Mouse (Mus musculus): ENCODE results near the gene Ptprq. TPM values are rescaled to one million over a fixed set of nuclear protein-coding genes. Genes with fewer than 3 reads are reported as not detected.

Gene Ptprq
- polyA plus RNA-seq, 1 experiment = 0.02 TPM

DNA sequence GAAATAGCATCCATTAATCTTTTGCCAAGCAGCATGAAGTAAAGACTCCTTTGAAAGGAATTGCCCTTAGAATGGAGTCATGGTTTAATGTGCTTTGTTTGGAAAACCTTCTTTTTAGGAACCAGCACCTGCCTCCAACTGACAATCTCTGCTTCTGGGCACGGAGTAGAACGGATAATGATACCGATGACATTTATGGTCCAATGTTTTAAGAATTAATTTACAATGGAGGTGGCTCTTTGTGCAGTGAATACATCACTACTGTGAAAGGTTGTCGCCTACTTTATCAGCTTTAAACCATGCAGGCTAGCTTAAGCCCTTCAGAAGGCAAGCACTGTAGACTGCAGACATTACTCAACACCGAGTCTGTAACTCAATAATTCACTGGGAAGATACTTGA lies 248.1 kb downstream of the Ptprq start:
- TF ChIP-seq MYOD1 (IDR thresholded peaks at IDR 0.05; ENCODE audit: control insufficient read depth, insufficient read length, low read depth) (no peak), FOSL1 (IDR thresholded peaks at IDR 0.05; ENCODE audit: insufficient read depth, low read length, poor library complexity, severe bottlenecking) (no peak), MAX (IDR thresholded peaks at IDR 0.05) (no peak), USF1 (IDR thresholded peaks at IDR 0.05; ENCODE audit: low read depth) (no peak), CEBPB (IDR thresholded peaks at IDR 0.05; ENCODE audit: low read depth) (no peak), CTCF (IDR thresholded peaks at IDR 0.05; ENCODE audit: control insufficient read depth, insufficient read depth, insufficient read length) (no peak), MYOG (IDR thresholded peaks at IDR 0.05; ENCODE audit: control insufficient read depth, extremely low read depth, insufficient read length) (no peak)
- no peaks in the 10 kb centered on the region for H3K79me3 ChIP-seq (ENCODE audit: low read depth)
- no peaks in the 10 kb centered on the region for H3K27me3 ChIP-seq (ENCODE audit: control insufficient read depth, insufficient read depth, insufficient read length)
- H3K79me2 ChIP-seq (ENCODE audit: control insufficient read depth, insufficient read depth) = no peaks in the 10 kb centered on the region
- H3K36me3 ChIP-seq (ENCODE audit: control insufficient read depth, insufficient read depth) = no peaks in the 10 kb centered on the region
- no peak overlapping the region for H3K4me3 ChIP-seq (ENCODE audit: insufficient read depth, poor library complexity, severe bottlenecking)
- no peak overlapping the region for H3ac ChIP-seq (ENCODE audit: control insufficient read depth, insufficient read length, low read depth)

DNA sequence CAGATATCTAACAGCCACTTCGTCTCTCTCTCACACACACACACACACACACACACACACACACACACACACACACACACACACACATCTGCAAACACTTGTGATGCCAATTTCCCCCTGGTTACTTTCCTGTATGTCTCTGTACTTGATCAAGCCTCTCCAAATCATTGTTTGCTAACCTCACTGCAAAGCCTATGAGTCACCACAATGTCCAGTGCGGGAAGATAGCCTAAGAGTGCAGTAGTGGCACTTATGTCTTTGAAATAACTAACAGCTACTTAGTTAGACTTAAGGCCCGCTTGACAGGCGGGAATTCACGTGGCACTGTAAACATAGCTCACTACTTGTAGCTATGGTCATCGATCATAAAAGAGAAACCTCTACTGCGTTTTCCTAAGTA lies 252.0 kb downstream of the Ptprq start:
- Histone ChIP-seq H3K27me3 (ENCODE audit: control insufficient read depth, insufficient read depth, insufficient read length) (no peaks in the 10 kb centered on the region), H3ac (ENCODE audit: control insufficient read depth, insufficient read length, low read depth) (no peak overlapping the region), H3K79me2 (ENCODE audit: control insufficient read depth, insufficient read depth) (no peaks in the 10 kb centered on the region), H3K4me3 (ENCODE audit: insufficient read depth, poor library complexity, severe bottlenecking) (no peak overlapping the region), H3K36me3 (ENCODE audit: control insufficient read depth, insufficient read depth) (no peaks in the 10 kb centered on the region), H3K79me3 (ENCODE audit: low read depth) (no peaks in the 10 kb centered on the region)
- TF ChIP-seq USF1 (IDR thresholded peaks at IDR 0.05; ENCODE audit: low read depth) (no peak), FOSL1 (IDR thresholded peaks at IDR 0.05; ENCODE audit: insufficient read depth, low read length, poor library complexity, severe bottlenecking) (no peak), CEBPB (IDR thresholded peaks at IDR 0.05; ENCODE audit: low read depth) (no peak), MYOG (IDR thresholded peaks at IDR 0.05; ENCODE audit: control insufficient read depth, extremely low read depth, insufficient read length) (no peak)

Small RNA genes within 50 kb of the gene (microRNA-seq; reads per million reads assigned to microRNA genes)
- not detected for gene Gm44403 (ENCODE audit: borderline microRNAs expressed)

Other genes starting within 250 kb of the Ptprq start
- 10.7 TPM for gene Myf5, start 233.9 kb downstream of the Ptprq start, polyA plus RNA-seq (2012; fragmentation: generic; extraction: Trizol)
- 0.14 TPM for gene Myf6, start 225.3 kb downstream of the Ptprq start, polyA plus RNA-seq (2012; fragmentation: generic; extraction: Trizol)
- gene Otogl, start 192.1 kb upstream of the Ptprq start, polyA plus RNA-seq (2012; fragmentation: generic; extraction: Trizol) = 0.01 TPM

Data from C2C12 (cell line).